Mouse (Mus musculus): Measurements from ENCODE around the gene Dgki.

- TF ChIP-seq CTCF (IDR thresholded peaks at IDR 0.05; ENCODE audit: insufficient read depth, low read depth, low read length): no peak
- no peak for TF ChIP-seq POLR2A (IDR thresholded peaks at IDR 0.05; ENCODE audit: insufficient read depth, low read depth, low read length)
These were observed 401.6 kb downstream of the Dgki start for GRCm38 (mm10) chr6:36898412-36898811.
